Mouse (Mus musculus): ENCODE data around the gene Pomt2. TPM values are rescaled to one million over a fixed set of nuclear protein-coding genes. Genes with fewer than 3 reads are reported as not detected.

Gene Pomt2
- total RNA-seq, 2 experiments from 2014 or later: 15.2 to 16.7 TPM

Other genes with a start within 250 kb of the Pomt2 start
- gene Cipc, start 200.9 kb downstream of the Pomt2 start, total RNA-seq (2021): 10 to 100 TPM; 72.9 to 75.1 TPM
- gene Zdhhc22, start 157.5 kb downstream of the Pomt2 start, total RNA-seq (2021): 1 to 10 TPM; 7.9 TPM
- 10 to 100 TPM; 34.9 to 35.3 TPM for gene Tmem63c, start 126.6 kb downstream of the Pomt2 start, total RNA-seq (2021)
- gene Ngb, start 45.4 kb downstream of the Pomt2 start, total RNA-seq (2021): 1 to 10 TPM; 2.5 to 3.0 TPM
- gene Gstz1, start 803 bp downstream of the Pomt2 start, total RNA-seq (2021): 10 to 100 TPM; 47.1 to 50.3 TPM
- gene Samd15, start 51.8 kb upstream of the Pomt2 start, total RNA-seq (2021): 1 to 10 TPM; 3.2 to 3.4 TPM
- gene Tmed8, start 52.5 kb upstream of the Pomt2 start, total RNA-seq (2021): 10 to 100 TPM; 28.6 to 29.4 TPM
- gene Noxred1, start 90.8 kb upstream of the Pomt2 start, total RNA-seq (2021): 1 to 10 TPM; 2.2 to 2.5 TPM
- 10 to 100 TPM; 51.8 to 52.9 TPM for gene Vipas39, start 118.3 kb upstream of the Pomt2 start, total RNA-seq (2021)
- 100 to 1,000 TPM; 192 to 196 TPM for gene Ahsa1, start 118.5 kb upstream of the Pomt2 start, total RNA-seq (2021)
- under 1 TPM in 1 of 2 experiments, not detected in 1; 0.20 TPM for gene Ism2, start 151.7 kb upstream of the Pomt2 start, total RNA-seq (2021)
- gene Sptlc2, start 240.4 kb upstream of the Pomt2 start, total RNA-seq (2021): 10 to 100 TPM; 24.6 to 40.9 TPM